Mouse (Mus musculus): Measurements from ENCODE around the gene Kcnk10. TPM values are rescaled to one million over a fixed set of nuclear protein-coding genes. Genes with fewer than 3 reads are reported as not detected.

Gene Kcnk10
- polyA plus RNA-seq (2012; rRNA removed): 0.05 TPM in 1 of 2 replicates, not detected in the other

GRCm38 (mm10) chr12:98577861-98578360 is at the start of gene Kcnk10:
Gene Kcnk10, minus strand, starts transcription at chr12:98578310.

GRCm38 (mm10) chr12:98627392-98628259 is 49.5 kb upstream of the Kcnk10 start, which contains the start of gene Spata7:
Gene Spata7, plus strand, starts transcription at chr12:98628157.

Other genes with a start within 250 kb of the Kcnk10 start
- 1.3 TPM in 2 replicates for gene Spata7, start 49.8 kb upstream of the Kcnk10 start, polyA plus RNA-seq (2012; rRNA removed)
- 3.5 and 4.1 TPM in 2 replicates for gene Ptpn21, start 159.1 kb upstream of the Kcnk10 start, polyA plus RNA-seq (2012; rRNA removed)
- gene Zc3h14, start 168.7 kb upstream of the Kcnk10 start, polyA plus RNA-seq (2012; rRNA removed): 33.2 and 35.1 TPM in 2 replicates

All from liver, embryonic 18 days (tissue).